Mouse (Mus musculus): Measurements from ENCODE around the gene Siglec1. TPM values are rescaled to one million over a fixed set of nuclear protein-coding genes. Genes with fewer than 3 reads are reported as not detected.
"Not testable (repeated sequence)": the region's sequence is repeated elsewhere in the genome, so short reads cannot be mapped to it uniquely, and the experiment has no call there.

The Siglec1 gene
- polyA plus RNA-seq, 1 experiment from 2014 or later: 0.47 TPM

DNA sequence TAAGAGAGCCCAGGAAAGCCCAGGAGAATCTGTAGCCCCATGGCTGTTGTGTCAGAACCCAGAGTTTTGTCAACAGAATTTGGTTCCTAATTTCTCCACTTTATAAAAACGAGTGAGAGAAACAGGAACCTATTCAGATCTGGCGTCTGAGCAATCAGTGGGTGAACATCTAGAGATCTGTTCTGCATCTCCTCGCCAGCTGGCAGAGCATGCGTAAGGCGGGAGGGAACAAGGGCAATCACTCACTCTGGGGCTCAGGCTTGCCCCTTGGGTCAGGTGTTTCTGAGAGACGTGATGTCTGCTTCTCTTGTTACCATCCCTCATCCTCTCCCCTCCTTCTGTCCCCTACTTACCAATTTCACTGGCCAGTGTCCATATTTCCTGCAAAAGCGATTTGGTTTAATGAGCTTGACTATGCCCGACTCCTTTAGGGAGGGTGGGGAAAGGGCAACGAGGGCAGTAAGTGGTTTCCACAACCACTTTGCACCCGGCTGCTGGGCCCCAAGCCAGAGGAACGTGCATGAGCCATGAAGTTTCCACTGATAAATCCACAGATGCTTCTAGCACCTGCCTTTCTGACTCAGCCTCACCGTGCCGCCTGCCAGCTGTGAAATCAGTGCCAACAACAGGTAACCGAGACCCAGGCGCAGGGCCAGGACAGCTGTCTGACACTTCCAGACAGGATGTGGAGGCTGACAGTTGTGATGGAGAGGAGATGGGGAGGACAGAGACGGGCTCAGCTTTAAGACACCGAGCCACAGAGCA lies 49.2 kb downstream of the Siglec1 start:
- H3K4me2 ChIP-seq (replicated peaks; ENCODE audit: low read depth, low read length): no peak overlapping the region
- H3K27ac ChIP-seq (ENCODE audit: low read depth, low read length): no peak overlapping the region
- no peaks in the 10 kb centered on the region for H3K36me3 ChIP-seq (ENCODE audit: control insufficient read depth, insufficient read depth, low read length)
- WGBS: 38% methylated on average over 17 of the region's 17 CpGs
- H3K4me3 ChIP-seq (ENCODE audit: low read length): no peak overlapping the region
- peaks cover 21% of the 10 kb centered on the region for H3K27me3 ChIP-seq (ENCODE audit: control insufficient read depth, insufficient read depth, low read length)
- H3K4me1 ChIP-seq (ENCODE audit: control insufficient read depth, insufficient read depth, low read length): peaks cover 12% of the 10 kb centered on the region
- 0 out of 2 replicates have a peak, but pooled peaks cover 3% of the 10 kb centered on the region for H3K9me3 ChIP-seq (ENCODE audit: control insufficient read depth, low read length)
- no peak overlapping the region for H3K9ac ChIP-seq (ENCODE audit: low read depth, low read length)
- no peak for ATAC-seq (ENCODE audit: low FRiP score, low TSS enrichment)

GRCm38 (mm10) chr2:131036757-131037156 lies 49.8 kb downstream of the Siglec1 start:
- 0 out of 2 replicates have a peak, but pooled peaks cover 3% of the 10 kb centered on the region for H3K9me3 ChIP-seq (ENCODE audit: control insufficient read depth, low read length)
- no peaks in the 10 kb centered on the region for H3K36me3 ChIP-seq (ENCODE audit: control insufficient read depth, insufficient read depth, low read length)
- no peak overlapping the region for H3K4me3 ChIP-seq (ENCODE audit: low read length)
- no peak overlapping the region for H3K4me2 ChIP-seq (replicated peaks; ENCODE audit: low read depth, low read length)
- no peak overlapping the region for H3K27ac ChIP-seq (ENCODE audit: low read depth, low read length)
- H3K27me3 ChIP-seq (ENCODE audit: control insufficient read depth, insufficient read depth, low read length): peaks cover 16% of the 10 kb centered on the region
- H3K9ac ChIP-seq (ENCODE audit: low read depth, low read length): no peak overlapping the region
- H3K4me1 ChIP-seq (ENCODE audit: control insufficient read depth, insufficient read depth, low read length): peaks cover 9% of the 10 kb centered on the region
- ATAC-seq (ENCODE audit: low FRiP score, low TSS enrichment): no peak

DNA sequence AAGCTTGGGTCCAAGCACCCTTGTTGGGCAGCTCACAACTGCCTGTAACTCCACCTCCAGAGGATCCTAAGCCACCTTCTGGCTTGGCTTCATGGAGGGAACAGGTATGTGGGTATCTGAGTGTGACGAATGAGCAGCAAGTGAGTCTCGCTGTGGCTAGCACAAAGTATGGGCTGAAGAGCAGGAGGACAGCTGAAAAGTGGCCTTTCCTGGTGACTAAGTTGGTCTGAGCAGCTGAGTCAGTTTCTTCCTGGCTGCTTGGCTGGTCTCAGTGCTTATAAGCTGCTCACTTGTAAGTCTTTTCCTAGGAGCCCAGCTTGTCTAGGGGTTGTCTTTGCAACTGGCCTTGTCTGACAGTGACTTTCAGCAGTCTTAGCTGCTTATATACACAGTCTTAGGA lies 50.2 kb downstream of the Siglec1 start:
- H3K4me2 ChIP-seq (replicated peaks; ENCODE audit: low read depth, low read length): no peak overlapping the region
- no peaks in the 10 kb centered on the region for H3K36me3 ChIP-seq (ENCODE audit: control insufficient read depth, insufficient read depth, low read length)
- 91% methylated on average over 2 of the region's 2 CpGs for WGBS
- H3K9ac ChIP-seq (ENCODE audit: low read depth, low read length): no peak overlapping the region
- peaks cover 5% of the 10 kb centered on the region for H3K4me1 ChIP-seq (ENCODE audit: control insufficient read depth, insufficient read depth, low read length)
- H3K27me3 ChIP-seq (ENCODE audit: control insufficient read depth, insufficient read depth, low read length): peaks cover 12% of the 10 kb centered on the region
- ATAC-seq (ENCODE audit: low FRiP score, low TSS enrichment): no peak
- no peak overlapping the region for H3K4me3 ChIP-seq (ENCODE audit: low read length)
- 0 out of 2 replicates have a peak, but pooled peaks cover 3% of the 10 kb centered on the region for H3K9me3 ChIP-seq (ENCODE audit: control insufficient read depth, low read length)
- H3K27ac ChIP-seq (ENCODE audit: low read depth, low read length): no peak overlapping the region

GRCm38 (mm10) chr2:131031406-131031805 lies 55.2 kb downstream of the Siglec1 start:
- not testable (repeated sequence) for H3K27me3 ChIP-seq (ENCODE audit: control insufficient read depth, insufficient read depth, low read length); H3K4me3 ChIP-seq (ENCODE audit: low read length); H3K36me3 ChIP-seq (ENCODE audit: control insufficient read depth, insufficient read depth, low read length); ATAC-seq (ENCODE audit: low FRiP score, low TSS enrichment); H3K9ac ChIP-seq (ENCODE audit: low read depth, low read length); H3K4me1 ChIP-seq (ENCODE audit: control insufficient read depth, insufficient read depth, low read length); H3K9me3 ChIP-seq (ENCODE audit: control insufficient read depth, low read length); H3K27ac ChIP-seq (ENCODE audit: low read depth, low read length); H3K4me2 ChIP-seq (replicated peaks; ENCODE audit: low read depth, low read length)
- WGBS: 67% methylated on average over 1 of the region's 1 CpGs

GRCm38 (mm10) chr2:131030998-131031397 lies 55.6 kb downstream of the Siglec1 start:
- ATAC-seq (ENCODE audit: low FRiP score, low TSS enrichment): no peak
- 0 out of 2 replicates have a peak, but pooled peaks cover 2% of the 10 kb centered on the region for H3K36me3 ChIP-seq (ENCODE audit: control insufficient read depth, insufficient read depth, low read length)
- WGBS: 96% methylated on average over 1 of the region's 1 CpGs
- H3K4me2 ChIP-seq (replicated peaks; ENCODE audit: low read depth, low read length): no peak overlapping the region
- H3K4me3 ChIP-seq (ENCODE audit: low read length): no peak overlapping the region
- 0 out of 2 replicates have a peak, but pooled peaks cover 3% of the 10 kb centered on the region for H3K9me3 ChIP-seq (ENCODE audit: control insufficient read depth, low read length)
- no peaks in the 10 kb centered on the region for H3K27me3 ChIP-seq (ENCODE audit: control insufficient read depth, insufficient read depth, low read length)
- H3K27ac ChIP-seq (ENCODE audit: low read depth, low read length): no peak overlapping the region
- H3K9ac ChIP-seq (ENCODE audit: low read depth, low read length): no peak overlapping the region
- no peaks in the 10 kb centered on the region for H3K4me1 ChIP-seq (ENCODE audit: control insufficient read depth, insufficient read depth, low read length)

DNA sequence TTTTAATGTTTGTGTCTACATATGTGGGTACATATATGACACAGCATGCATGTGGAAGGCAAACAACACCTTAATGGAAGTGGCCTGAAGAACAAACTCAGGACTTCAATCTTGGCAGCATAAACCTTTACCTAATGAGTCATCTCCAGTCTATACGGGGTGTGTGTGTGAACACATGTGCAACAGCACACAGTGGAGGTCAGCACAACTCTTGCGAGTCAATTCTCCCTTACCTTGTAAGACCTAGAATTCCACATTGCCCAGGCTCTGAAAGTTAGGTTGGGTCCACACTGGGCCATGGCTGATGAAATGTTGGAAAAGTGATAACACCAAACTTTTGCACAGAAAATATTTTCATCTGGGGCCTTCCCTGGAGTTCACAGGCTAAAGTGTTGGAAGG lies 56.0 kb downstream of the Siglec1 start:
- H3K9ac ChIP-seq (ENCODE audit: low read depth, low read length): no peak overlapping the region
- no peak overlapping the region for H3K4me3 ChIP-seq (ENCODE audit: low read length)
- H3K4me1 ChIP-seq (ENCODE audit: control insufficient read depth, insufficient read depth, low read length): no peaks in the 10 kb centered on the region
- peaks cover 6% of the 10 kb centered on the region; the same call in 1 of the 2 replicates for H3K36me3 ChIP-seq (ENCODE audit: control insufficient read depth, insufficient read depth, low read length)
- H3K4me2 ChIP-seq (replicated peaks; ENCODE audit: low read depth, low read length): no peak overlapping the region
- H3K9me3 ChIP-seq (ENCODE audit: control insufficient read depth, low read length): 0 out of 2 replicates have a peak, but pooled peaks cover 3% of the 10 kb centered on the region
- no peak overlapping the region for H3K27ac ChIP-seq (ENCODE audit: low read depth, low read length)
- WGBS: 95% methylated on average over 2 of the region's 2 CpGs
- no peaks in the 10 kb centered on the region for H3K27me3 ChIP-seq (ENCODE audit: control insufficient read depth, insufficient read depth, low read length)
- ATAC-seq (ENCODE audit: low FRiP score, low TSS enrichment): no peak

GRCm38 (mm10) chr2:131029065-131029935 lies 57.3 kb downstream of the Siglec1 start:
- H3K27me3 ChIP-seq (ENCODE audit: control insufficient read depth, insufficient read depth, low read length): no peaks in the 10 kb centered on the region
- H3K4me2 ChIP-seq (replicated peaks; ENCODE audit: low read depth, low read length): no peak overlapping the region
- ATAC-seq (ENCODE audit: low FRiP score, low TSS enrichment): no peak
- 79% methylated on average over 9 of the region's 9 CpGs for WGBS
- no peaks in the 10 kb centered on the region for H3K4me1 ChIP-seq (ENCODE audit: control insufficient read depth, insufficient read depth, low read length)
- no peak overlapping the region for H3K9ac ChIP-seq (ENCODE audit: low read depth, low read length)
- peaks cover 9% of the 10 kb centered on the region; the same call in 1 of the 2 replicates for H3K36me3 ChIP-seq (ENCODE audit: control insufficient read depth, insufficient read depth, low read length)
- H3K9me3 ChIP-seq (ENCODE audit: control insufficient read depth, low read length): 0 out of 2 replicates have a peak, but pooled peaks cover 3% of the 10 kb centered on the region
- no peak overlapping the region for H3K4me3 ChIP-seq (ENCODE audit: low read length)
- H3K27ac ChIP-seq (ENCODE audit: low read depth, low read length): no peak overlapping the region; the same call in 1 of the 2 replicates

- Histone ChIP-seq H3K9me3 (ENCODE audit: control insufficient read depth, low read length) (no peaks in the 10 kb centered on the region), H3K9ac (ENCODE audit: low read depth, low read length) (no peak overlapping the region), H3K36me3 (ENCODE audit: control insufficient read depth, insufficient read depth, low read length) (peaks cover 24% of the 10 kb centered on the region; the same call in 1 of the 2 replicates), H3K27ac (ENCODE audit: low read depth, low read length) (no peak overlapping the region), H3K27me3 (ENCODE audit: control insufficient read depth, insufficient read depth, low read length) (no peaks in the 10 kb centered on the region), H3K4me1 (ENCODE audit: control insufficient read depth, insufficient read depth, low read length) (no peaks in the 10 kb centered on the region), H3K4me2 (replicated peaks; ENCODE audit: low read depth, low read length) (no peak overlapping the region), H3K4me3 (ENCODE audit: low read length) (no peak overlapping the region)
- 89% methylated on average over 3 of the region's 3 CpGs for WGBS
- ATAC-seq (ENCODE audit: low FRiP score, low TSS enrichment): no peak
Observed at GRCm38 (mm10) chr2:131026941-131027340, 59.6 kb downstream of the Siglec1 start.

Measured in kidney, embryonic 14.5 days (tissue).